Mouse (Mus musculus) brain, adult 10 weeks (tissue): Measurements from ENCODE around the gene Olfr1321. TPM values are rescaled to one million over a fixed set of nuclear protein-coding genes. Genes with fewer than 3 reads are reported as not detected.

Experiments used
- polyA plus RNA-seq: library from polyadenylated mRNA; stranded (reverse); fragments of 350-450 nt; fragmentation: Illumina TruSeq; extraction: RNeasy Lipid Tissue Mini Kit (QIAGEN cat#74804); gene quantifications from one replicate; pipeline ENCODE4 v1.2.3, GENCODE M21; 2015; ENCODE audit warnings: low read depth, low replicate concordance

Gene Olfr1321
- polyA plus RNA-seq = not detected

DNA sequence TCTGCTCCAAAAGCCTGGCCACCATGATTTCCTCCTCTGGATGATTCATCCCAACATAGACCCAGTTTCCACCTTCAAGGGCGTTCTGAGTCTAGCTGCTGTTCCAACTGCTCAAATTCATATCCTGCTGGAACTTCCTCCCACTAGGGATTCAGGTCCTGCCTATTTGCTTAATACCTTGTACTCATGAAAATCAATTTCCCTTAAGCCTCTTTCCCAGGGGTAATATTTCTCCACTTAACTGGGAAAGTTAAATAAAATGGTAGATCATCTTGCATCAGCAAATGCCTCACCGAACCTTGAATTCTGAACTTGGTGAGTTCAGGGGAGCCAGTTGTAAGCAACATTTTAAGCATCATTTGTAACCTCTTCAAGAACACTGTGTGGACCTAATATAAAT lies at the start of gene Olfr1321:
Olfr1321 (minus strand) TSS at position 101 of the 400 bp plus-strand sequence.

Other genes with a start within 250 kb of the Olfr1321 start
- not detected for gene Olfr1320, start 62.7 kb downstream of the Olfr1321 start, polyA plus RNA-seq
- 7.7 TPM for gene Igsf1, start 62.7 kb upstream of the Olfr1321 start, polyA plus RNA-seq
- gene Olfr1322, start 156.4 kb upstream of the Olfr1321 start, polyA plus RNA-seq = not detected